Mouse (Mus musculus) G1E (cell line): Measurements from ENCODE around the gene Tap2. TPM values are rescaled to one million over a fixed set of nuclear protein-coding genes. Genes with fewer than 3 reads are reported as not detected.
A peak's percentile ranks its signal among the peaks of the same experiment; 100 is the strongest.

Experiments
- ATAC-seq: 2 replicates; pipeline ENCODE4 v1.8.0; 2016; ENCODE audit warnings: mild to moderate bottlenecking; ENCODE audit not compliant: insufficient number of reproducible peaks, poor library complexity, low FRiP score, severe bottlenecking; ENCODE audit errors: extremely low read depth
- DNase-seq: peaks from one replicate; pipeline ENCODE4 v3.0.0; 2012; ENCODE audit warnings: low spot score
- H3K27me3 ChIP-seq: 2 replicates; pipeline ENCODE4 v1.6.1; 2012; ENCODE audit warnings: mild to moderate bottlenecking, low read length, inconsistent platforms; ENCODE audit not compliant: insufficient read depth
- H3K36me3 ChIP-seq: replicated peaks from 2 replicates; pipeline ENCODE3; 2012; ENCODE audit warnings: mild to moderate bottlenecking, inconsistent platforms
- H3K4me1 ChIP-seq: 2 replicates; pipeline ENCODE4 v1.6.1; 2012; ENCODE audit warnings: low read depth, low read length, inconsistent platforms, mixed read lengths; ENCODE audit not compliant: insufficient read depth
- H3K4me3 ChIP-seq: 2 replicates; pipeline ENCODE4 v1.5.1; 2012; ENCODE audit warnings: low read depth, mild to moderate bottlenecking, inconsistent platforms, low read length, moderate library complexity, mixed read lengths
- H3K9me3 ChIP-seq: replicated peaks from 2 replicates; pipeline ENCODE4 v1.6.1; 2012; ENCODE audit warnings: inconsistent platforms
- CTCF ChIP-seq: IDR thresholded peaks from 2 replicates; pipeline ENCODE4 v1.5.1; 2012; ENCODE audit warnings: low read depth, low read length, inconsistent platforms, mixed read lengths
- GATA1 ChIP-seq: IDR thresholded peaks from 2 replicates; pipeline ENCODE4 v1.6.1; 2012; ENCODE audit warnings: borderline replicate concordance, low read length, inconsistent platforms, mixed read lengths
- GATA2 ChIP-seq: IDR thresholded peaks from 2 replicates; pipeline ENCODE4 v1.6.1; 2012; ENCODE audit warnings: low read depth, low read length, inconsistent platforms, borderline replicate concordance
- POLR2AphosphoS5 ChIP-seq: IDR thresholded peaks from 2 replicates; pipeline ENCODE4 v1.6.1; 2012; ENCODE audit warnings: low read depth, low read length, inconsistent platforms; ENCODE audit not compliant: insufficient replicate concordance
- TAL1 ChIP-seq: conservative IDR thresholded peaks from 2 replicates; pipeline ENCODE4 v1.6.1; 2012; ENCODE audit warnings: low read depth, low read length, inconsistent platforms, mixed read lengths
- polyA plus RNA-seq: library from polyadenylated mRNA; stranded (reverse); fragments of >175 nt; gene quantifications from 2 replicates; pipeline ENCODE4 v1.2.3, GENCODE M21; 2012
- total RNA-seq, 2 experiments: library from RNA; stranded (forward) in 1 of 2; stranded (reverse) in 1 of 2; fragments of 200-1000 nt in 1 of 2; fragments of >200 nt in 1 of 2; fragmentation: Nextera tagmentation in 1 of 2; gene quantifications; 2 replicates each; pipeline ENCODE4 v1.2.3; 2014 to 2017

Tap2 gene
- total and polyA plus RNA-seq, 3 experiments: 8.7 to 56.4 (median 13.4) TPM

DNA sequence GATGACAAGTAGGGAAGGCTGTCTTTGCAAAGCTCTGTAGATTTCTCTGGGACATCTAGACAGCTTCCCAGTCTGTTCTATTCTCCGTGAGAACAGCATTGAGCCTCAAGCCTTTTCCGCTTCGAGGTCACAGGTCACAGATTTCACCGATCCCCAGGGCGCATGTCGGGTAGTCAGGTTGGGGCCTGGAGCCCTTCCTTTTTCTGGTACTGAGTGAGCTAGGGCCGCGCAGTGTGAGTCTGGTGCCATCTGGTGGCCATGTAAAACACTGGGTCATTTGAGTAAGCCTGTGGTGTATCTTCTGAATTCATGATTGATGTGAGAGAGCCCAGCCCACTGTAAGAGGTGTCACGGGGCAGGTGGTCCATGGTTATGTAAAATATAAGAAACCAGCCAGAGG, 31.6 kb downstream of the Tap2 start:
- H3K36me3 ChIP-seq: no peaks in the 10 kb centered on the region
- H3K4me3 ChIP-seq: no peak overlapping the region

DNA sequence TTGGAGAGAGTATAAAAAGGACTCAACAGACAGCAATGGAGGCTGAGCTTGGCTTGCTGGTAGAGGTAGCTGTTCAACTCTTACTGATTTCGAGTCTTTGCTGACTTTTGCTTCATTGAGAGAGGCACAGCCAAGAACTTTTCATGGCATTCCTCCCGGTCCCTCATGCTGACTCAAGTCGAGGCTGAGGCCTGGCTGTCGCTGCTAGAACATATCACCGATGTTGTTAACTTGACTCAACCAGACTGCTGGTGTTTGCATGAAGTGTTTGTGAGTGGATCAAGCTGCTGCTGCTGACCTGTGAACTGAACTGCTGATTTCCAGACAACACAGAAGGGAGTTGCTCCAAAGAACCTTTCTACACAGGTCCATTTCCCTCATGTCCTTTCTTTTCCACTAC, 33.4 kb downstream of the Tap2 start:
- ATAC-seq (no peak), DNase-seq (no peak)
- Histone ChIP-seq H3K27me3 (no peaks in the 10 kb centered on the region), H3K4me3 (no peak overlapping the region), H3K36me3 (no peaks in the 10 kb centered on the region), H3K4me1 (no peaks in the 10 kb centered on the region), H3K9me3 (peaks cover under 1% of the 10 kb centered on the region; the same call in 1 of the 2 replicates)
- TF ChIP-seq GATA2 (no peak), TAL1 (no peak), GATA1 (no peak)

More for the DNA sequence above, 31.6 kb downstream of the Tap2 start:
- Histone ChIP-seq H3K27me3 (no peaks in the 10 kb centered on the region), H3K4me1 (no peaks in the 10 kb centered on the region), H3K9me3 (no peaks in the 10 kb centered on the region)
- ATAC-seq: peak; percentile 34; the same call in 1 of the 2 replicates
- TF ChIP-seq GATA1 (no peak), GATA2 (no peak), CTCF (peak; percentile 69), TAL1 (no peak), POLR2AphosphoS5 (no peak)
- DNase-seq: peak; percentile 53

DNA sequence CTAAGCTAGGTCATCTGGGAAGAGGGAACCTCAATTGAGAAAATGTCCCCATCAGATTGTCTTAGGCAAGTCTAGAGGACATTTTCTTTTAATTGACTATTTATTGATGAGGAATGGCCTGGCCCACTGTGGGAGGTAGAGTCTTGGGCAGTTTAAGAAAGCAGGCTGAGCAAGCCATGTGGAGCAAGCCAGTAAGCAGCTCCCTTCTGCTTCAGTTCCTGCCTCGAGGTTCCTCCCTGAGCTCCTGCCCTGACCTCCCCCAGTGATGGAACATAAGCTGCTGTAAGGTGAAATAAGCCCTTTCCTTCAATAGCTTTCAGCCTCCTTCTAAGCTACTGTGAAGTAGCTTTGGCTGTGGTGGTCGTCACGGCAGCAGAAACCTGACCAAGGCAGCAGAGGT, 34.4 kb downstream of the Tap2 start:
- Histone ChIP-seq H3K36me3 (no peaks in the 10 kb centered on the region), H3K4me3 (no peak overlapping the region), H3K27me3 (no peaks in the 10 kb centered on the region), H3K9me3 (peaks cover 3% of the 10 kb centered on the region), H3K4me1 (no peaks in the 10 kb centered on the region)
- TF ChIP-seq CTCF (no peak), GATA1 (no peak), TAL1 (no peak), POLR2AphosphoS5 (no peak), GATA2 (no peak)
- ATAC-seq (no peak), DNase-seq (no peak)

DNA sequence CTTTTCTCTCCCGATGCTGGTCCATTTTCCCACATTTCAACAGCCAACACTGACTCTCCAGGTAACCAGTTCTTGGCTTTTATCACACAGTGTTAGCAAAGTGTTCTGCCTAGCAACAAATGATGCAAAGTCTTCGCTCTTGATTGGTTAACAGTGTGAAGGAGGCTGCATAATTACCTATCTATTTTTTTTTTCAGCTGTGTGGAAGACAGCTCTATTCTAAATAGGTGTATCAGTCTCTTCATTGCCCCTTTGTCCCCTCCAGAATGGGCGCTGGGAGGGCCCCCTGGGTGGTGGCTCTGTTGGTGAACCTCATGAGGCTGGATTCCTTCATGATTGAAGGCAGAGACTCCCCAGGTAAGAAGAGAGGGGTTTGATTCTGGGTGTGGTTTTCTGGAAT, 35.4 kb downstream of the Tap2 start, which contains the start of gene H2-Ob:
Gene H2-Ob (plus strand): TSS at position 198 of the 400 bp plus-strand sequence.
- Histone ChIP-seq H3K4me3 (no peak within 1 kb of the TSS), H3K4me1 (no peaks in the 10 kb centered on the region), H3K27me3 (peaks cover 2% of the 10 kb centered on the region), H3K36me3 (no peaks in the 10 kb centered on the region), H3K9me3 (peaks cover 3% of the 10 kb centered on the region)
- DNase-seq (no peak), ATAC-seq (no peak)
- no peak for TF ChIP-seq CTCF
- no peak for TF ChIP-seq GATA1
- no peak for TF ChIP-seq TAL1
- TF ChIP-seq GATA2: no peak
- no peak for TF ChIP-seq POLR2AphosphoS5

DNA sequence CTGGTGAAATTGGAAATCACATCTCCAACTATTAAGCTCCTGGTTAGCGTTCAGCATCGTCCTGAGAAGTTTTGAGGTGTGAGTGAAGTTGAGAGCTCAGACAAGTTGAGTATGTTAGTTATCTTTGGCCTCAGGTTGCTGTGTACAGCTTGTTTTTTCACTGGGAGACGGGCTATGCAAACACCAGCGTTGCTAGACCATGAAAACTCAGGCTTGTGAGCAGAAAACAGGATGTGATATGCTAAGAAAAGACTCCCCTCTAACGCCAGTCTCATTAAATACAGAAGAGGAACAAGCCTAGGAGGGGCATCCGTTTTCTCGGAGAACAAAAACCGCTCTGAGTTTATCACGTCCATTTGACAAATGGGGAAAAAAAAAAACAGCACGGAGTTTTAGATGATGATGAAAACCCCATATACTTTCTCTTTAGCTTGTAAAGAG, 36.3 kb downstream of the Tap2 start:
- H3K9me3 ChIP-seq: peaks cover 3% of the 10 kb centered on the region
- no peaks in the 10 kb centered on the region for H3K4me1 ChIP-seq
- DNase-seq (no peak), ATAC-seq (no peak)
- no peak overlapping the region for H3K4me3 ChIP-seq
- no peaks in the 10 kb centered on the region for H3K36me3 ChIP-seq
- H3K27me3 ChIP-seq: peaks cover 6% of the 10 kb centered on the region
- TF ChIP-seq POLR2AphosphoS5 (no peak), TAL1 (no peak), GATA2 (no peak), GATA1 (no peak), CTCF (no peak)

DNA sequence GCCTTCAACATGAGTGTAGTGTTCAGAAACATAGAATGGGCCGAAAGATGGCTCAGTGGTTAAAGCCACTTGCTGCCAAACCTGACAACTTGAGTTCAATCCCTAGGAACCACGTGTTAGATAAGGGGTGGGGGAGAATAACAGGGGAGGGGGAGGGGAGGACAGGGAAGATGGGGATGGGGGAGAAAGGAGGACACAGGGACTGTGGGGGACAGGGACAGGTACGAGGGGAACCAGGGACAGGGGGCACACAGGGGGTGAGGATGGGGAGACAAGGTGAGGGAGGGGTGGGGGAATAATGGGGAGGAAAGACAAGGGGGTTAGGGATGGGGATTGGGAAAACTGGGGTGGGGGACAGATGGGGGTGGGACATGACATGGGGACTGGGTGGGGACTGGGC, 37.0 kb downstream of the Tap2 start:
- peaks cover 3% of the 10 kb centered on the region for H3K9me3 ChIP-seq
- peaks cover 7% of the 10 kb centered on the region for H3K27me3 ChIP-seq
- no peaks in the 10 kb centered on the region for H3K36me3 ChIP-seq
- no peaks in the 10 kb centered on the region for H3K4me1 ChIP-seq
- H3K4me3 ChIP-seq: no peak overlapping the region
- TF ChIP-seq TAL1: no peak
- TF ChIP-seq GATA2: no peak
- no peak for TF ChIP-seq GATA1
- no peak for TF ChIP-seq POLR2AphosphoS5
- no peak for TF ChIP-seq CTCF
- DNase-seq (no peak), ATAC-seq (no peak)

DNA sequence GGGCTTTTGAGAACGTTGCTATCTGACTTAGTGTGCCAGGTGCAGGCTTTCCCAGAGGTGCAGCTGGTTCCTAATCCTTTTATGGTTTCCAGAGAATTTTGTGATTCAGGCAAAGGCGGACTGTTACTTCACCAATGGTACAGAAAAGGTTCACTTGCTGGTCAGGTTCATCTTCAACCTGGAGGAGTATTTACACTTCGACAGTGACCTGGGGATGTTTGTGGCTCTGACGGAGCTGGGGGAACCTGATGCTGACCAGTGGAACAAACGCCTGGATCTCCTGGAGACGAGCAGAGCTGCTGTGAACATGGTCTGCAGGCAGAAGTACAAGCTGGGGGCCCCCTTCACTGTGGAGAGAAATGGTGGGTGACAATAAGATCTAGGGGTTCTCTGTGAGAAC, 37.6 kb downstream of the Tap2 start:
- Histone ChIP-seq H3K4me1 (no peaks in the 10 kb centered on the region), H3K27me3 (peaks cover 9% of the 10 kb centered on the region)
- no peak for TF ChIP-seq POLR2AphosphoS5
- no peak for TF ChIP-seq GATA1
- no peak for TF ChIP-seq CTCF
- no peak for TF ChIP-seq GATA2
- TF ChIP-seq TAL1: no peak

More for the DNA sequence above, 37.6 kb downstream of the Tap2 start:
- Histone ChIP-seq H3K4me3 (no peak overlapping the region), H3K36me3 (no peaks in the 10 kb centered on the region), H3K9me3 (peaks cover 3% of the 10 kb centered on the region)
- no peak for DNase-seq
- no peak for ATAC-seq
